Mouse (Mus musculus) layer of hippocampus, adult 9-10 months (tissue): ENCODE data around the gene Shld1.

ENCODE experiments used
- DNase-seq: peaks from one replicate; pipeline ENCODE4 v3.0.0; 2022; ENCODE audit warnings: low spot score

Shld1 gene

DNA sequence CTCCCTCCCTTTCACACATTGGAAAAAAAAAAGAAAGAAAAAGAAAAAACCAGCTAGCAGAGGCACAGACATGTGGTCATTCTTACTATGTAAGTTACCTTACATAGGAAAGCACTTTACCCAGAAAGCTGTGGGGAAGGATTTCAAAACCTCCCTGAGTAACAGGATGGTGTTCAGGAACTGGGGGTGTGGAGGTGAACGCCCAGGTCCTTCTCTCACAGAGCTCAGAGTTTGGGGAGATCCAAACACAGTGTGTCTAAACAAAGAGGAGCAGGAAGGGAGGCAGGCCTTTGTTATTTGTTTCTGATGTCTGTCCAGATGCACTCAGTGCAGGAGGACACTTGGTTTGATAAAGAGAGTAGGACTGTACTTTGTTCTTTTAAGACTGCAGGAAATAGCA is 5.6 kb downstream of the Shld1 start:
- no peak for DNase-seq

DNA sequence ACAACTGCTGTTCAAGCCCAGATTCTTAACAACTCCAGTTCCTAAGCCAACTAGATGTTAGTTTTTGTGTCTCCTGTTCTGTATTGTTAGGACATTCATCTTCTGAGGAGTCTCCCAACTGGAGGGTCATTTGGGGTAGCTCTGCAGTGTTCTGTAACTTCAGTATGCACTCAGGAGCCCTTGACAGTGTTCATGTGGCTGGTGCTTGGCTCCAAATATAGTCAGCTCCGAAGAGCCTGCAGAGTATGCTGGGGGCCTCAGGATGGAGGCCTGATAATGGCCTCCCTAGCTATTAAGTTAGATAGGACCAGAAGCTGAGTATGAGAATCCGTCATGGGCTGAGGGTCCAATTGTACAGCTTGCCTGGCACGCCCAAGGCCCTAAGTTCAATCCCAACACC is 7.2 kb downstream of the Shld1 start:
- DNase-seq = no peak

DNA sequence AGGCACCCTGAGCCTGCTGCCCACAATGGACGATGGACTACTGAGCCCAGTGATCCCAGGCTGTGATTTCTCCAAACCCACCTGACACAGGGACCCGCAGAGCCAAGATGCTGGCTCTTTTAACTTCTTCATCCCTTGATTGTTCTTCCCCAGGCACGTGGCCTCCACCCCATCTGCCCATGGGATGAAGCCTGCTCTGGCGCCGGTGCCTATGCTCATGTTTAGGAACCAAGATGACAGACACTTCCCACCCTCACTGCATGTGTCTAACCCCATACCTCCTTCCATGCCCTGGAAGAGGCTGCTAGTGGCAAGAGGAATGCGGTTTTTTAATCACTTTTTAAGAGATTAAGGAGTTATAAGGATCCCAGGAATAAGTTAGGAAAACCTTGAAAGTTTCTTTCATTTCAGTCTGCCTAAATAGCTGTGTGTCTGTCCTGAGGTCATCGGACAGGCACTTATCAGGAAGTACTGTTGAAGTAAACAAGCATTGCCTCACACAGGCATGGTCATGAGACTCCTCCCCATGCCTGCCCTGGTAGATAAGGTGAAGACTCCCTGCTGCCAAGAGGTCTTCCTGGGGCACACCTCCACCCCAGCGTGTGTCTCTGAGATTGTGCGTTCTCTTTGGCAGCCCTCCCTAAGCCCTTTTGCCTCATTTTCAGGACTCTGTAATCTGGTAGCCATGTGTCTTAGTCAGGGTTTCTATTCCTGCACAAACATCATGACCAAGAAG is 8.8 kb downstream of the Shld1 start:
- no peak for DNase-seq

DNA sequence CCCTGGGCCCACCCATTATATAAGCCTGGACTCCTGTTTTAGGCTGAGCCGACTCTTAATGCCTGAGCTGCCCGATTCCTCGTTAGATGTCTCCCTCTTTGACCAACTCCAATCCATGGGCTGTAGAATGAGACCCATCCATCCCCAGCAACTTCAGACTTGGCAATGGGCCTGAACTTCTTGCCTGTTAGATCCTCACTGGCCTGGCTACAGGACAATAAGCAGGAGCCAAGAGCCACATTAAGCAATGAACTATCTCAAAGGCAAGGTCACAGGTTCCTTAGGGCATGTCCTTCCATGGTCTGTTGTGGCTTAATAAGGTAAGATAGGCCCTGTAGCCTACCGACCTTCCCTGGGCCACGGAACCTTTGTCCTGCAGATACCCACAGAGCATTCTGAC is 9.8 kb downstream of the Shld1 start:
- no peak for DNase-seq

DNA sequence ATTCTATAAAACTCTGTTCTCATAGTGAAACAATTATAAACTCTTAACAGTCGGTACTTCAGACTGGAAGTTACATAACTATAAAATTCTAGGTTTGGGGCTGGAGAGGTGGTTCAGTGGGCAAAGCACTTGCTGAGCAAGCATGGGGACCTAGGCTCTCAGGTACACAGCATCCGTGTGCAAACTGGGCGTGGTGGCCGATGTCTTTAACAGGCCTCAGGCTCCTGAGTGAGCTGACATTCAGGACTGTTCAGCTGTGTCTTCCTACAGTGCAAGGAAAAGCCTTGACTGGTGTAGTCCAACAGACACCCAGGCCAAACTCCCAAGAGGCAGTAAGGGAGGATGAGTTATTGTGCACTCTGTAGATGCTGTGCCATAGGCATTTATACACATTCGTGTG is 10.5 kb downstream of the Shld1 start:
- no peak for DNase-seq

DNA sequence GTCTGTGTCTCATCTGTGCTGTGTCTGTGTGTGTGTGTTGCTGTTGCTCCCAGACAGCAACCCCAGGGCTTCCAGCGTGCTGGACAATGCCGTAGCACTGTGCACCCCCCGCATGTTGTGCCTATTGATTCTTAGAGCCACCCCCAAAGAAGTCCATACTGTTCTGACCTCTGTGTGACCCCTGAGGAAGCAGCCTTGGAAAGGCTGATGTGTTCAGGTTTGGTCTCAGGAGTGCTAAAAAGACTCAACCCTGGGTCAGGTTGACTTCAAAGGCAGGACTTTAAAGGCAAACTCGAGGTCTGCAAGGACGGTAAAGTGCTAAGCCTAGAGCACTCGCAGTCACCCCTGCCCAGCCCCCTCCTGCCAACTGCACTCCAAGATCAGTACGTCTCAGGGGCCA is 11.0 kb downstream of the Shld1 start:
- no peak for DNase-seq

DNA sequence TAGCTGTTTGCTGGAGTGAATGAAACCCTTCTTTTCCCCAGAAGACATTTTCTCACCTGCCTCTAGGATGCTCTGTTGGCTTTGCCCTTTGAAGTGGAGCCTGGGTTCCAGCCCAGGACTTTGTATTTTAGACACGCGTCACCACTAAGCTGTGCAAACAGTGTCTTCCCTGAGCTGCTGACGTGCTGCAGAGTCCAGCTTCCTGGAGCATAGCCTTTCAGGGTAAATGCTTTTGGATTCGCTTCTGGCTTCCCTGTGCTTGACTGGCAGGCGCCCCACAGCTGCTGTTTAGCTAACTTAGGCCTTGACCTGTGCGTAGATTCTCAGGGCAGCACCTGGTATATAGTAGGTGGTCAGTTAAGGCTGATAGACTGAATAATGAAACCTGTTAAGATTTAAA is 11.7 kb downstream of the Shld1 start:
- DNase-seq = no peak

DNA sequence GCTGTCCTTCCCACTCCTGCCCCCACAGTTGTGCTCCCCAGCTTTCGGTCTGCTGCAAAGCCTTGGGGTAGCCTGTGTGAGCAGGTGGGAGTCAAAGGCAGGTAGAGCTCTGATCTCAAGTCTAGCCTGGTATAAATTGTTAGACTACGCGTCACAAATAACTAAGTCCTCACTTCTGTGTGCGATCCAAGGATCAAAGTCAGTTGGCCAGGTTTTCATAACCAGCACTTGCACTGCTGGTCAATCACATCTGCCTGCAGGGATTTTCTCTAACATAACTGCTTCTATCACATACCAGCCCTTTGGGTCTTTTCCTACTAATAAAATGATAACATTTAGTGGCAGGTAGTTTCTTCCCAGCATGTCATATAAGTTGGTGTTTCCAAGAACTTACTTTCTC is 14.2 kb downstream of the Shld1 start:
- no peak for DNase-seq

DNA sequence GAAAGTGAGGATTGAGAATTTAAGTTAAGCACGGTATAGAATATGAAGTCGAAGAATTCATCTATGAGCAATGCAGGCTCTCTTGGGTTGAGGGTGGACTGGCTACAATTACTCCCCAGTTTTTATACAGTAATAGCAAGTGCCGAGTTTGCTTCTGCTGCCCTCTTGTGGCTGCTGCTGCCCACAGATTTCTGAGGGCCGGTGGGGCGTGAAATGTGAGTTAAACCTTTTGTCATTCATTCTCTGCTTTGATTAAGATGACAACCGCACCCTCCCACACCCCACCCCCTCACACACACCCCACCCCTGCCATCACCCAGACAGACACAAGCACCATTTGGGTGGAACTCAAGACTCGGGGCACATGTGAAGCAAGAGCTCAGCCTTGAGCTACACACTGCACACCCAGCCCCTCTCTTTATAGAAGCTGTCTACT is 14.7 kb downstream of the Shld1 start:
- DNase-seq = peak; percentile 67

DNA sequence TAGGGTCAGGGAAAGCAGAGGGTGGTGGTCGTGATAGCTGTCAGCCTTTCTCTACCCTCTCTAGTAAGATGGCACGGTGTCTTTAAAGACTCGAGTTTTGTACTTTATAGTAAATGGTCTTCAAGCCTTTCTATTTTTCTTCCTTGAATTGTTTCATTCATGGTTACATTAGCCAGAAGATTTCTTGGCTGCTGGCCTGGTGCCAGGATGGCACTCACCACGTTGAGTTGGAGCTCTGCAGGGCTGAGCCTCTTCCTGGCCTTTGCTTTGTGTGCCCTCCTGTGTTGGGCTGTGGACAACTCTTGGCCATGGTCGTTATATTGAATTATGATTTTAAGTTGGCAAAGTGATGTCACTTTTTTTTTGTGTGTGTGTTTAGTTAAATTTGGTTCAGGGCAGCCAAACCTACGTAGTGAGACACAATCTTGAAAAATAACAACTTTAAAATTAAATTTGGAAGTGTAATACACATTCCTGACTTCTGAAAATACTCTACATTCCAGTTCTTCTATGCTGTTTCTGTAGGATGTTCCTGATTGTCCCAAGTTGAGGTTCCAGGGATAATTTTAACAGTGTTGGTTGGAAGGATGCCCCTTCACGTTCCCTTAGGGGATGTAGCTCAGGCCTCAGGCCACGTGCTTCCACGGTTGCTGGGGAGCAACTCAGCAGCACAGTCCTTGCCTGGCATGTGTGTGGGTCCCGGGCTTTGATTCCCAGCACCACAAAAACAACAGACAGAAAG is 18.7 kb downstream of the Shld1 start:
- DNase-seq = no peak

DNA sequence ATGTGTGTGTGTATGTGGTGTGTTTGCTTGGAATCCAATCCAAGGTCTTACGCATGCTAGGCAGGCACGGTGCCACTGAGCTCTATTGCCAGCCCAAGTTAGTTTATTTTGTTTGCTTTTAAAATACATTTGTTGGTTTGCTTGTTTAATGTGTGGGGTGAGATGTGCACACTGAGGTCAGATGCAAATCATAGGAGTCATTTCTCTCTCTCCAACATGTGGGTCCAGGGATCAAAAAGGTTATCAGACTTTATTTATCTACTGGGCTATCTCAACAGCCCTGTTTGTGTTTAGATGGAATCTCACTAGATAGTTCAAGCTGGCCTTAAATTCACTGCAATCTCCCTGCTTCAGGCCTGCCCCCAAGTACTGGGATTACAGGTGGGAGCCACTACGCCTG is 19.6 kb downstream of the Shld1 start:
- DNase-seq = no peak

DNA sequence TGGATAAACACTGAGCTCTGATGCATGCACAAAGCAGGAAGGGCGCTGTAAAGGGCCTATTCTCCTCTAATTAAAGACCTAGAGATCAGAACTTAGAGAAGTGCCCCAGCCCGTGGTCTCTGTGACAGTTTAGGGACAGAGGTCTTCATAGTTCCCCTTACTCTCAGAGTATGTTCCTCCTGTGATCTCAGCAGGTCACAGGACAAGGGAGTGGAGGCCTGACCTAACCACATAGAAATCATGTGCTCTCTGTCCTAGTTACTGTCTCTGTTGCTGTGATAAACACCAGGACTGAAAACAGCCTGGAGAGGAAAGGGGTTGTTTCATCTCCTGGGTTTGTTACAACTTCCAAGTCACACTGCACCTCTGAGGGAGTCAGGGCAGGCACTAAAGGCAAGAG is 23.8 kb downstream of the Shld1 start:
- no peak for DNase-seq

DNA sequence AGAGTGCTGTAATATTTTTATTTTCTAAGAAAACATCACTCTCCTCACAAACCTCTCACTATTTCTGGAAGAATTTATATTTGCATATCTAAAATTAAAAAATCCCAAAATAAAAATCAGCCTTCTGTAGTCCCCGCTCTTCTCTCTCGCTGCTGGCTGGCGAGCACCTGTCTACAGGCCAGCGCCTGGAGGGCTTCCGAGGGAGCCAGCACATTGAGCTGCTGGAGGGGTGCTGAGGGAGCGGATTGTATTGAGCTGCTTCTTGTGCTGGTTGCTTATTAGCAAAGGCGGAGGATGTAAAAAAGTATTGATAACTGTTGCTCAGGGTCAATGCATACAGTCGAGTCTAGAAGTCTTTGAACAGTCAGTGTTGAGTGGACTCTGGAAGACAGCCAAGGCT is 25.3 kb downstream of the Shld1 start:
- no peak for DNase-seq

DNA sequence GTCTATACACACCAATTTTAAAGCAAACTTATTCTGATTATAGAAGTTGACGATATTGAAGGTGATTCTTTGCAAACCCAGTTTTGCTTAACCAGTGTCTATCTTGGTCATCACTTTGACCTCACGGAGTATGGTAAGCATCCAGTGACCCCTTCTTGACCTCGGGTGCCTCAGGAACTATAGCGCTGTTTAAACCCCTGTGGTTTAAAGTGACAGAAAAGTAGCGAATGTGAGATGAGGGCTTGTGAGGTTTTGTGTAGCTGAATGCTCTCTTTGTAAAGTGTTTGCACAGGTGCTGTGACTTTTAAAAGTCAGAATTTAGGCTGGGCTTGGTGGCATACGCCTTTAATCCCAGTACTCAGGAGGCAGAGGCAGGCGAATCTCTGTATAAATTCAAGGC is 27.8 kb downstream of the Shld1 start:
- DNase-seq = no peak

DNA sequence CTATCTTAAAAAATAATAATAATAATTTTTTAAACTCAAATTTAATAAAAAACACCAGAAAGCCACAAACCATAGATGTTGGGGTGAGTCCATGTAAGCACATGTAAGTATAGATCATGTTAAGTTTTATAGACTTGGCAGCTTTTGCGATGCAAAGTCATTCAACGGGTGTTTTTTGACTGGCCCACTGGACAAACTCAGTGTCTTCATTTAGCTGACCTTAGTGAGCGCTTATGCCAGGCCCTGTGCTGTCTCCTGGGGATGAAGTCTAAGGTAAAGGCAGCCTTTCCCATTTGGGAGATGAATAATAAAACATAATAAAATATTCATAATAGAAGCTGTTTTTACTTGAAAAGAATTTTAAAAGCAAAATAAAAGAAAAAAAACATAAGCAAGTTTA is 28.2 kb downstream of the Shld1 start:
- no peak for DNase-seq

DNA sequence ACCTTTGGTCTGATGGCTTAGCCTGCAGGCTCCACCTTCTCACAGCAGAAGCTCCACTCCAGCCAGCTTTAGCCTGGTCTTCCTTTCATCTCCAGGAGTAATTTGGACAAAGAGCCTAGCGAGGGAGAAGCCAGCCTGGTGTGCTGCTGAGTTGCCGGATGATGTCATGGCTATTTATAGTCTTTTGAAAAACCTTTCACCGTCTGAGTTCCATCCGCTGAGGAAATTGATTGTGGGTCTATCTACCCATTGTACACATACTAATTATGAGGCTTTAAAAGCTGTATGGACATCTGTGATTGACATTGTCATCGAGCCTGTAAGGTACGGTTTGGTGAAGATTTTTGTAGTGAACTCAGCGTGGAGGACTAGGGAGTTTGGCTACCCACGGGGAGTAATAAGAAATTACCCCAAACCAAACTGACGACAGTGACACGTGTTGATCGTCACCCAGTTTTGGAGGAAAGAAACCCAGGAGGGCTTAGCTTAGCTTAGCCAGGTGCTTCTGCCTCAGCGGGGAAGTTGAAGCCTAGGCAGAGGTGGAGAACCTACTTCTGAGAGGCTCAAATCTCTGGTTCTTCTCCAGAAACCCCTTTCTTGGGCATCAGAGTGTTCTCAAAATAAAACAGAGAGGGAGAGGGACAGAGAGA is 28.8 kb downstream of the Shld1 start:
- no peak for DNase-seq

DNA sequence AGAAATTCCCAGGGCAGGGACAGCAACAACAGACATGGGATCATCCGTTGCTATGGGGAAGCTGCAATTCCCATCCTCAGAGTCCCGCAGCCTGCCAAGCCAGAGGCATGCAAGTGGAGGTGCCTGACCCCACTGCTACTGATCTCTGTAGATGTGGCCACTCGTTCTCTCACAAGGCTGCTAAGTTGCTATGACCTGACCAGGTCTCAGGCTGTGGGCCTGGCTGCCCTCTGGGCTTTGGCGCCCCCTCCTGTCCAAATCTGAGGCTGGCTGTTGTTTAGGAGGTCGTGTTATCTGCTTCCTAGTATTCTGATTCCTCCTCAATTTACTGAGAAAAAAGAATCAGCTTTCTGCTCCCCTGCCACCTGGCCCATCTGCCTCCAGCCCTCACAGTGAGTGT is 29.4 kb downstream of the Shld1 start:
- no peak for DNase-seq

DNA sequence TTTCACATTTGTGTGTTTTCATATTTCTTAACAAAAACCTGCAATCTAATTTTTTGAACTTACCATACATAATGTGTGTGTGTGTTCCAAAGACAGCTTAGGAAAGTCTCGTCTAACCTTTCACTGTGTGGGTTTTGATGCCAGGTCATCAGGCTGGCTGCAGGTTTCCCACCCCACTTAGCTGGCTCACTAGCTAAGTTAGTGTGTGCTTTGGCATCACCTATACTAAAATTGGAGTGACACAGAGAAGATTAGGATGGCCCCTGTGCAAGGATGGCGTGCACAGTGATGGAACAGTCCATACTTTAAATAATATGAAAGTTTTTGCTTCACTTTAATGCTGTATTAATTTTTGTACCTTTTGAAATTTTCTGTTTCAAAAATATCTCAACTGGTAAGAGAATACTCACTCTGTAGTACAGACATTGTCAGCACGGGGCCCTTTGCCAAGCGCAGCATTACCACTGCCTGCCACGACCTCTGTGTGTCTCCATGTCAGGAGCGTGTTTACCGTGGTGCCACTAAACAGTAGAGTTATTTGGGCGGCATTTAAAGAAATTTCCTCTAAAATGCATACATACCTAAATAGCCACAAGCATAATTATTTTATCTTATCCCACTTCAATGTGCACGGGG is 30.3 kb downstream of the Shld1 start:
- DNase-seq = no peak

DNA sequence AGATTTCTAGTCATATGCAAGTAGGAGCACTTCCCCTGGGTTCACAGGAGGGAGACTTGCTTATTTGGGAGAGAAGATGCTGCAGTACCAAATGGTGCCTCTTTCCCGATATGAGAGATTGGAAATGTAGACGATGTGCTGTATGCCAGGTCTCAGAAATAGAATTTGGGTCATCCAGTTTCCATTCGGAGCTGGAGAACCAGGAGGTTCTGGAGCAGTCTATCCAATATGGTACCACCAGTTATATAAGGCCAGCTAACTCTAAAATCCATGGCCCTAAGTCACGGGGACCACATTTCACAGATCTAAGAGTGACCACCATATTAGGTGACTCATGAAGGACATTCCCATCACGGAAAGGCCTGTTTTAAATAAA is 30.8 kb downstream of the Shld1 start:
- no peak for DNase-seq

DNA sequence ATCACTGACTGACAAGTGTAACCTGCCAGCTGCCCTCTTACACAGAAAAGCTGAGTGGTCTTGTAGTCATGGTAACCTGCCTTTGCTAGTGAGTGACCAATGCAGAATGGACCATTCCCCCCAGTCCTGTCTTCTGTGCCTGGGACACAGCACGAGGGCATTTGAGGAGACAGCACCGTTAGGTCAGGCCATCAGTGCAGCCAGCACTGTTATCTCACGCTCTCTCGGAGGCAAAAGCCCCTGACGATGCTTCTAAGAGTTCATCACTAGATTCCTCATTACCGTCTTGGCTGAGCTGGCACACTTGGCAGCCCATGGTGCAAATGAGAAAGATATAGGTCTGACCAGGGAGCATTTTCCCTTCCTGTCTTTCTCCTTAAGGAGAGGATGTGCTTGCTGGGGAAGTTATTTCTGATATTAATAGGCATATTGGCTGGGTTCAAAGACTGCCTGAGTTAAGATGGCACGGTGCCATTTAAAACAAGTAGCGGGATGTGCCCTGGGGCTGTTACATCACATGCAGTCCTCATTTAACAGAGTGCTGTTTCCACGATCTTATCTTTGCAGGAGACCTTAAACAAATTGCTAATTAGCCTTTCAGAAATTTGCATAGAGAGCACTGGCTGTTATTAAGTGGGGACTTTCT is 34.3 kb downstream of the Shld1 start:
- DNase-seq = no peak

DNA sequence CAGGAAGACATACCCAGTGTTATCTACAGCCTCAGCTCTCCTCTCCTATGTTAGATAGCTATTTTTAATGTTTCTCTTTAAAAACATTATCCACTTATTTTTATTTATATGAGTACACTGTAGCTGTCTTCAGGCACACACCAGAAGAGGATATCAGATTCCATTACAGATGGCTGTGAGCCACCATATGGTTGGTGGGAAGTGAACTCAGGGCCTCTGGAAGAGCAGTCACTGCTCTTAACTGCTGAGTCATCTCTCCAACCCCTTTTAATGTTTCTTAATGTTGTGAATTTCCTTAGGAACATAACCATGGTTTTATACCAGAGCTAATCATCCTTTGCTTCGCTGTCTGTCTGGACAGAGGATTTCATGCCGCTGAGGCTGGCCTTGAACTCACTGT is 35.1 kb downstream of the Shld1 start:
- no peak for DNase-seq

DNA sequence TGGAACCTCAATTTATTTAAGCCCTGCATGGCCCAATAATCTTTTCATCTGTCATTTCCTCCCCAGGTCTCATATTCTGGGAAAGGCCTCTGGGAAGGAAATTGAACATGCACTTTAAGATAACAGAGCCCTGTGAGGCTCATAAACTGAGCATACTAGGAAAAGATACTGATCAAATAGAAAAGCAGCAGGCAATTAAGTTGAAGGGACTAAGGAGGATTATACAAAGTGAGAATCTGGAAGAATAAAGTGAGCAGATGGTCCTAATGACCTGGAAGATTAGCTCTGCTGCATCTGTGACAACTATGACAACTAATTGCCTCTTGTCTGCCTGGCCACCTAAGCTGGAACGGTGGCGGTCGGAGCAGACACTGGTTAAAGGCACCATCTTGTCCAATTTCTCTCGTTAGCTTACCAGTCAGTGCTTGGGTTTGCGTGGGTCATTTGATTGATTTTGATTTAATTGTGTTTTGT is 37.3 kb downstream of the Shld1 start:
- DNase-seq = no peak
